Mouse (Mus musculus) myocyte (in vitro differentiated cells): ENCODE results near the gene Lrif1. TPM values are rescaled to one million over a fixed set of nuclear protein-coding genes. Genes with fewer than 3 reads are reported as not detected.

Experiments
- H3K27me3 ChIP-seq: one replicate; pipeline ENCODE4 v1.6.1; 2011; ENCODE audit not compliant: control insufficient read depth, insufficient read depth, insufficient read length
- H3K36me3 ChIP-seq: one replicate; pipeline ENCODE4 v1.6.1; 2011; ENCODE audit not compliant: control insufficient read depth, insufficient read depth
- H3K4me2 ChIP-seq: one replicate; pipeline ENCODE4 v1.6.1; 2011; ENCODE audit warnings: low read depth, control low read depth
- H3K4me3 ChIP-seq: one replicate; pipeline ENCODE4 v1.5.1; 2011; ENCODE audit warnings: mild to moderate bottlenecking, control low read depth, moderate library complexity
- H3K79me2 ChIP-seq: one replicate; pipeline ENCODE4 v1.6.1; 2011; ENCODE audit not compliant: control insufficient read depth, insufficient read depth
- H3ac ChIP-seq: one replicate; pipeline ENCODE4 v1.6.1; 2011; ENCODE audit not compliant: control insufficient read depth, insufficient read length
- CEBPB ChIP-seq: IDR thresholded peaks from 2 replicates; pipeline ENCODE4 v1.6.1; 2011; ENCODE audit warnings: mild to moderate bottlenecking, moderate library complexity; ENCODE audit not compliant: poor library complexity, insufficient read depth, severe bottlenecking
- E2F4 ChIP-seq: IDR thresholded peaks from one replicate; pipeline ENCODE4 v1.6.1; 2011; ENCODE audit warnings: mild to moderate bottlenecking, control low read depth, moderate library complexity; ENCODE audit not compliant: insufficient read depth
- MAX ChIP-seq: IDR thresholded peaks from one replicate; pipeline ENCODE4 v1.6.1; 2011; ENCODE audit warnings: low read depth, mild to moderate bottlenecking, control low read depth
- MYOD1 ChIP-seq, 3 experiments: IDR thresholded peaks; one replicate each; pipeline ENCODE4 v1.6.1; 2011; ENCODE audit warnings: control low read depth in 2 of 3, low read depth in 2 of 3, mild to moderate bottlenecking in 2 of 3, moderate library complexity in 1 of 3; ENCODE audit not compliant: insufficient read length in 2 of 3, control insufficient read depth in 1 of 3
- MYOG ChIP-seq, 3 experiments: IDR thresholded peaks; one replicate each; pipeline ENCODE4 v1.6.1; 2011; ENCODE audit warnings: control low read depth in 2 of 3, low read depth in 2 of 3, mild to moderate bottlenecking in 2 of 3; ENCODE audit not compliant: insufficient read length in 2 of 3, control insufficient read depth in 1 of 3, insufficient read depth in 1 of 3
- POLR2A ChIP-seq: IDR thresholded peaks from one replicate; pipeline ENCODE4 v1.6.1; 2011; ENCODE audit warnings: low read depth, mild to moderate bottlenecking, control low read depth, moderate library complexity; ENCODE audit not compliant: insufficient read length
- POLR2AphosphoS2 ChIP-seq: IDR thresholded peaks from one replicate; pipeline ENCODE4 v1.6.1; 2011; ENCODE audit warnings: low read depth, control low read depth; ENCODE audit not compliant: insufficient read length
- REST ChIP-seq: IDR thresholded peaks from one replicate; pipeline ENCODE4 v1.6.1; 2011; ENCODE audit warnings: mild to moderate bottlenecking, control low read depth, moderate library complexity; ENCODE audit not compliant: insufficient read depth, insufficient read length
- SRF ChIP-seq: IDR thresholded peaks from one replicate; pipeline ENCODE4 v1.6.1; 2011; ENCODE audit warnings: low read depth; ENCODE audit not compliant: control insufficient read depth, insufficient read length
- TCF12 ChIP-seq: IDR thresholded peaks from one replicate; pipeline ENCODE4 v1.6.1; 2011; ENCODE audit warnings: mild to moderate bottlenecking, control low read depth; ENCODE audit not compliant: poor library complexity, insufficient read depth, severe bottlenecking
- TCF3 ChIP-seq: IDR thresholded peaks from one replicate; pipeline ENCODE4 v1.6.1; 2011; ENCODE audit warnings: low read depth, control low read depth; ENCODE audit not compliant: insufficient read length
- USF1 ChIP-seq: IDR thresholded peaks from one replicate; pipeline ENCODE4 v1.6.1; 2011; ENCODE audit warnings: low read depth, mild to moderate bottlenecking, control low read depth, moderate library complexity
- polyA plus RNA-seq: library from polyadenylated mRNA; unstranded; fragments of >200 nt; fragmentation: generic; extraction: Trizol; gene quantifications from one replicate; pipeline ENCODE4 v1.2.1, GENCODE M21; 2012; ENCODE audit warnings: missing spikeins

The Lrif1 gene
- polyA plus RNA-seq, 1 experiment: 9.7 TPM

DNA sequence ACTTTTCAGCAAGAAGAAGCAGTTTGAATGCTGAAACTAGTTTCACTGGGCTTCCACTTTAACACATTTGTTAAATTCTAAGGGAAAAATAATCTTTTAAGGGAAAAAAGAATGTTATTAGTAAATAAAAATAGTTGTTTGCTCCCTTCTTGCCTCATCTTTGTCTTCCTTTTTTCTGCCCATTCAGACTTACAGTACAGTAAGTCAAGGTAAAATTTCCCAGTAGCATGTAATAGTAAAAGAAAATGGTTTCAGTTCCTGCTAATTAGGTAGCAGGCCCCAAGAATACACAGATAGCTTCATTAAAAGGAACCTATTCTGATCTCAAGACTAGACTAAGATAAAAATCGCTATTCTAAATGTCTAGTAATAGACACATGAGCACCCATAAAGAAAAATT is 71.1 kb downstream of the Lrif1 start:
- H3ac ChIP-seq: no peak overlapping the region
- H3K79me2 ChIP-seq: no peaks in the 10 kb centered on the region
- H3K36me3 ChIP-seq: no peaks in the 10 kb centered on the region
- H3K4me2 ChIP-seq: no peak overlapping the region
- H3K27me3 ChIP-seq: no peaks in the 10 kb centered on the region
- no peak for TF ChIP-seq CEBPB
- TF ChIP-seq E2F4: no peak
- no peak for TF ChIP-seq MAX
- TF ChIP-seq POLR2AphosphoS2: no peak
- no peak for TF ChIP-seq MYOD1 (IDR thresholded peaks at IDR 0.05; ENCODE audit: control insufficient read depth in 1 of 3, insufficient read length in 2 of 3, low read depth in 2 of 3)
- no peak for TF ChIP-seq POLR2A
- TF ChIP-seq TCF12: no peak
- TF ChIP-seq USF1: no peak
- no peak for TF ChIP-seq REST
- TF ChIP-seq MYOG (IDR thresholded peaks at IDR 0.05; ENCODE audit: control insufficient read depth in 1 of 3, insufficient read depth in 1 of 3, insufficient read length in 2 of 3, low read depth in 2 of 3): no peak
- no peak for TF ChIP-seq SRF
- TF ChIP-seq TCF3: no peak
- no peak overlapping the region for H3K4me3 ChIP-seq

DNA sequence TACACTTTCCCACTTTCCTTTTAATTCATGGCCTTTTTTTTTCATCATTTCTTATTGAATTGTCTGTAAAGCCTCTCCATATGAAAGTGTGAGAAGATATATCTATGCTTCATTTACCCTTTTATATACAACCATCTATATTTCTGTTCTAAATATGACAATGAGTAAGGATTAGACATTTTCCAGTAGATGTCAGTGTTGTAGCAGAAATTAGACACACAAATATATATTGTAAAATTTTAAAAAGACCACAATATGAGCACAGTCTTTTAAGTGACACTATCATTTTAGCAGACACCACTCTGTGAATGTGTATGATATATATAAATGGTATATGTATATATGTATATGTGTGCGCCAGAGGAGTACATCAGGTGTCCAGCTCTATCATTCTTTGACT is 87.0 kb downstream of the Lrif1 start:
- Histone ChIP-seq H3ac (no peak overlapping the region), H3K27me3 (no peaks in the 10 kb centered on the region), H3K4me3 (no peak overlapping the region), H3K4me2 (no peak overlapping the region), H3K79me2 (no peaks in the 10 kb centered on the region), H3K36me3 (no peaks in the 10 kb centered on the region)
- TF ChIP-seq E2F4 (no peak), TCF12 (no peak), USF1 (no peak), TCF3 (no peak), MYOG (IDR thresholded peaks at IDR 0.05; ENCODE audit: control insufficient read depth in 1 of 3, insufficient read depth in 1 of 3, insufficient read length in 2 of 3, low read depth in 2 of 3) (no peak), CEBPB (no peak), MYOD1 (IDR thresholded peaks at IDR 0.05; ENCODE audit: control insufficient read depth in 1 of 3, insufficient read length in 2 of 3, low read depth in 2 of 3) (no peak)

GRCm38 (mm10) chr3:106785130-106785529 is 100.3 kb downstream of the Lrif1 start:
- no peak overlapping the region for H3K4me3 ChIP-seq
- H3K79me2 ChIP-seq: no peaks in the 10 kb centered on the region
- TF ChIP-seq REST (no peak), TCF3 (no peak), TCF12 (no peak), SRF (no peak), MYOG (IDR thresholded peaks at IDR 0.05; ENCODE audit: control insufficient read depth in 1 of 3, insufficient read depth in 1 of 3, insufficient read length in 2 of 3, low read depth in 2 of 3) (no peak), CEBPB (no peak; the same call in 1 of the 2 replicates), MYOD1 (IDR thresholded peaks at IDR 0.05; ENCODE audit: control insufficient read depth in 1 of 3, insufficient read length in 2 of 3, low read depth in 2 of 3) (no peak), POLR2A (no peak)
- no peak overlapping the region for H3ac ChIP-seq
- peak overlapping the region; percentile 57 for H3K4me2 ChIP-seq
- no peaks in the 10 kb centered on the region for H3K36me3 ChIP-seq
- no peaks in the 10 kb centered on the region for H3K27me3 ChIP-seq

Other genes starting within 250 kb of the Lrif1 start
- gene Dennd2d, start 202.6 kb upstream of the Lrif1 start, polyA plus RNA-seq: 4.9 TPM
- 47.3 TPM for gene Dram2, start 137.2 kb upstream of the Lrif1 start, polyA plus RNA-seq
- gene Cept1, start 137.2 kb upstream of the Lrif1 start, polyA plus RNA-seq: 18.9 TPM
- 3.4 TPM for gene Cd53, start 105.2 kb downstream of the Lrif1 start, polyA plus RNA-seq
- not detected for gene Olfr266, start 141.3 kb downstream of the Lrif1 start, polyA plus RNA-seq